Mouse (Mus musculus): ENCODE results near the gene Apol6.
A peak's percentile ranks its signal among the peaks of the same experiment; 100 is the strongest.

Apol6 gene

DNA sequence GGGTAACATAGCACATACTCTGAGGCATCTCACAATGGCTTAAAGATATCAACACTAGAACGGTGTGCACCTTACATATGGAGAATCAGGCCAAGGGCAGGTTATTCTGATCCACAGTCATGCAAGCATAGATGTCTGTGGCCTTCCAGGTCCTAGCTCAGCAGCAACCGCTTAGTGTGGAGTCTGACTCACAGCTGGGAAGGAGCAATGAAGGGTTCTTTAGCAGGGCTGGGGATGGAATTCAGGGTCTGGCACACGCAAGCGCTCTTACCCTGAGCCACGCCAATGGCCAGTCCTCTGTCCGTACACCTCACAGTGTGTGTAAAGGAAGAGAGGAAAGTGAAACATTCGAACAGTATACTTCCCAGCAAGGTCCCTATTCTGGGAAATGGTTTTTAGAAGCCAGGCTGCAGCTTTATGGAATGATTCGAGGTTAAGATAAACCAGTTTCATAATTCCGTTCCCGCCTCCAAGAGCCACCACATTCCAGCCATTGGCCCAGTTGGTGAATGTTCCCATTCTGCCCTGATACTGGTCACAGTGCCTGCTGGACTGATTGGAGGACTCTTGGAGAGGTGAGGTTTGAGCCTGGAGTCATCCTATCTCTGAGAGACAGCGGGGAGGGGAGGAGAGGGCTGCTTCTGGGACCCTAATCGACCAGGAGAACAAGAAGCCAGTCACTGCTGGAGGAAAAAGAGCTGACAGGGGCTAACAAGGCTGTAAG is at the start of gene Apol6:
Gene Apol6 (plus strand): TSS at position 133 of the 724 bp plus-strand sequence.
- DNase-seq (ENCODE audit: extremely low spot score): no peak

DNA sequence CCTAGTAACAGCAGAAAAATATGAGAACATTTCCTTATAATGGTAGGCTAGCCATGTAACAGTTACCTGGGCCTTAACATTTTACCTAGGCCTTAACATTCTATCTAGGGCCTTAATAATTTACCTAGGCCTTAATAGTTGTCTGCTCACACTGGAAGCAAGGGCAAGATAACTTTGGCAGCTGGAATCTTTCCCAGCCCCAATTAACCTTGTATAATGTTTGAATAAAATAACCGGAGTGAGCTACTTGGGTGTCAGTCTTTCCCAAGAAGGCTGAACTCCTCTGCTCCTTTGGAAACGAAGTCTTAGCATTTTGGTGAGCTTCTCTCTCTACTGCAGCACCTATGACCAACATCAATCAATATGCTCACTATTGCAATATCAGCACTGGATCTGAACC is 46.5 kb upstream of the Apol6 start:
- DNase-seq (ENCODE audit: extremely low spot score): no peak

DNA sequence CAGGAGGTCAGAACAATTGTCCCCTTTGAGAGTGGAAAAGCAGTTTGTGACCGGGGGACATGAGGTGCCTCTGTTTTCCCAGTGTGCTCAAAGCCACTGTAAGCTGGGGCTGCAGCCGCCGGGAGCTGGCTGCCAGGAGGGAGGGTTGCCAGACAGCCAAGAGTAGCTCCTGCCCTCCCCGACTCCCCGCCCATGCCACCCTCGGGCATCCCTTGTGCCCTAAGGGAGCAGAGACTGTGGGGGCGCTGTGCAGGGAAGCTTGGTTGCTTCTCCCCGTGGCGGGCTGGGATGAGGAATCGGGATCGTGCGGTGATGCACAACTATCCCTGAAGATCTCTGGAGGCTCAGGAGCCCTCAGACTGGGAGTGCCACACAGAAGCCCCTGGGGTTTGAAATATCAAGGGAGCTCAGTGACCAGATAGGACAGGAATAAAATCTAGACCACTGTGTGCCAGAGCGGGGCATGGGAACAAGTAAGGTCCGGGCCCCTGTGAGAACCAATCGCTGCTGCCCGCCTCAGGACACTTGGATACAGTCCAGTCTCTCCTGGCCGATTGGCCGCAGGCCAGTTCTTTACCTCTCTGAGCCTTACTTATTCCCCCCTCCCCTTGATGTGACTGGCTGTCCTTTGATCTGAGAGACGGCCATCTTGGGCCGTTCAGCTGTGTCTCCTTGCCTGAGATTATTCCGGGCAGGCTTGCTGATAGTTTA is 45.5 kb upstream of the Apol6 start:
- DNase-seq (ENCODE audit: extremely low spot score): no peak

DNA sequence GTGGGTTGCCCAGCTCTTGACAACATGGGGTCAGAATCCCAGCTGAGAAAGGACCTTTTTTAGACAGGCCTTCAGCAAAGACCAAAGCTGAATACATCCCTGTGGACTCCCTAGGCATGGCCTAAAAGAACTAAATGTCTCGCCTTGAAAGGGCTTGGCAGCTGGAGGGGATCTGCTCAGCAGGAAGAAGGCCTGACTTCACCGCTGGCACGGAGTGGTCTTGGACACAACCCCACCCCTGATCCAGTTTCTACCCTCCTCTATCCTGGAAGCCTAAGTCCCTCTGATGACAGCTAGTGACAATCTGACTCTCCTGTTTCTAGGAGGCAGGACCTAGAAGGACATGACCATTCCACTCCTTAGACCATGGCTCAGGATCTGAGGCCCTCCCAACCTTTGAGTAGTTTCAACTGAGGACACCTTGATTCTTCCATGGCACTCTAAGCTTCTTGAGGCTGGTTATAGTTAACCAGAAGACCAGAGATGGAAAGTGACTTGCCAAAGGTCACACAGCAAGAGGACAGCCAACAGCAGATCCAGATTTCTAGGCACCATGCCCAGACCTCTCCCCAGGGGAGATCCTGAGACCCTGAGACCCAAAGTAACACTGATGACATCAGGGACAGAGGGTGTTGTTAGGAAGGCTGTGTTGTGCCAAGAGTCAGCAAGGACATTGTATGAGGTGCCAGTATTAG is 41.2 kb upstream of the Apol6 start:
- no peak for DNase-seq (ENCODE audit: extremely low spot score)

DNA sequence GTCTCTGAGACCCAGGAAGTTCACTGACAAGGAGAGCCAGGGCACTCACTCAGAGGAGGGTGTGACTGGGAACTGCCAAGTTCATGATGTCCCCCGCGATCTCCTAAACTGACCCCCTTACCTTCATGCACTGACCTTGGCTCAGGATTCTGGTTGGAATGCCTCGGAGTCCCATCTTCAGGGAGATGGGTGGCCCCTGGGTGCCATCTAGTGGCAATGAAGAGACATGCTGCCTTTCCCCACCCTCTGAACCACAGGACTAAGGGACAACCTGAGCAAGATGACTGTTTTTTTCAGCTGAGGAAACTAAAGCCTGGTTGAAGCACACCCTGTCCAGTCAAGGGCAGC is 40.7 kb upstream of the Apol6 start:
- peak; percentile 51 for DNase-seq (ENCODE audit: extremely low spot score)

DNA sequence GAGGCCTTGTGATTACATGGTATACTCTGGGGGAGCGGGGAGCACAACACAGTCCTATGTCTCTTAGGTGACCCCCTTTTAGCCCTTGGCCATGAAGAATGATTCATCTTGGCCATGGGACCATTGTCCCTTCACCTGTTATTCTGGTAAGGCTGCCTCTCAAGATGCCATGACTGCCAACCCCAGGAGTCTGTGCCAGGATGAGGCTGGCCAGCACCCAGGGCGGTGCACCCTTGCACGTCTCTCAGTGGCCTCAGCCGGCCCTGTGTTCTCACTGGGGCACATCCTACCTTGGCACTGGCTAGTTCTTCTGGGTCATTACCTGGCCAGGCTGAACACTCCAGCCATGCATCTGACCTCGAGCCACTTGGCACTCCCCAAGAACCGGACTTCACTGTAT is 35.7 kb upstream of the Apol6 start:
- DNase-seq (ENCODE audit: extremely low spot score): no peak

DNA sequence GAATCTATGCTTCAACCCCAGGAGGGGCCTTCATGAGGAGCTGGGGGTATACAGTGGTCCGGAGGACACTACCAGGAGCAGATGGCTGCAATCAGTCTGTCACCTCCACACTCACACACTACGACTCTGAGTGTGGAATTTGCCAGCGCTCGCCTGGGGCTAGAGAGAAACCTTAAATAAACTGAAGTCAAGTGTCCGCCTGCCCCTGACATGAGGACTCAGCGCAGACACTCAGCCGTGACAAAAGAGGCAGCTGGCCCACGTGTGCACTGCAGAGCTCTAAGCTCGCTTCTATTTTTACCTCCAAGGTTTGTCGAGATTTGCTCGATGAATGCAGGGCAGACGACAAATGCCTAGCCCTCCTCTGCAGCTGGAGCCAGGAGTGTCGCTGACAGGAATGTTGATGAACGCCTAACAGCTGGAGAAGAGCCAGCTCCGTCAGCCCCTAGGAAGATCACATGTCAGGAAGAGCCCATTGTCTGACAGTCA is 30.7 kb upstream of the Apol6 start:
- peak; percentile 29 for DNase-seq (ENCODE audit: extremely low spot score)

DNA sequence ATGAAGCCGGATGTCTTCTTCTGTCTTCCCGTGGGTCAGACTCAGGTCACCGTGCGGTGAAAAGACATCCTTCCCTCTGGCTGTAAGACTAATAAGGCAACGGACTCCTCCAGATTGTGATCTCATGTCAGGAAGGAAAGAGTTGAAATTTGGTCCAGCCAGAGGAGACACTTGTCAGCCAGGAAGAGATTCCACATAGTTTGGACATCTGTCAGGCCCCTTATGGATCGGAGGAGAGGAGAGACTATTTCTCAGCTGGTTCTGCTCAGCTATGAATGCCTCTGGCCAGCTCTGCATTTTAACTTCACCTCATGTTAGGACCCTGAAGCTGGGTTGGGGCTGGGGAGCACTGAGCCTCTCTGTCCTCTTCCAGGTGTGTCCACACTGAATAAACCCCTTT is 30.1 kb upstream of the Apol6 start:
- no peak for DNase-seq (ENCODE audit: extremely low spot score)

DNA sequence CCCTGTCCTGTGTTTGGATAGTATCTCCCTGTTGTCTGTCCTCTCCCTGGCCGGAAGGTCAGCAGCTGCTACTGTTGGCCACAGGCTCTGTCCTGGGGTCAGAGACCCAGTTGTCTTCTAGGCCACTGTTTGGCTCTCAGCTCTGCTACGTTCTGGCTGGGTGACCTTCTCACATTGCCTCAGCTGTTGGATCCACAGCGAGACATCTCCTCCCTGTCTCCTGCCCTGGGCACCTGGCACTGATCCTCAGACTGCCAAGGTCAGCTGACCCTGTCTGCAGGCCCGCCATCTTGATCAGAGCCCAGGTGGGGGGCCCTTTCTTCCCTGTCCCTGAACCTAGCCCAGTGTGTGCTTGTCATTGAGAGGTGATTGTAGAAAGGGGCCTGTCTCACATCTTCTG is 29.5 kb upstream of the Apol6 start:
- DNase-seq (ENCODE audit: extremely low spot score): no peak

DNA sequence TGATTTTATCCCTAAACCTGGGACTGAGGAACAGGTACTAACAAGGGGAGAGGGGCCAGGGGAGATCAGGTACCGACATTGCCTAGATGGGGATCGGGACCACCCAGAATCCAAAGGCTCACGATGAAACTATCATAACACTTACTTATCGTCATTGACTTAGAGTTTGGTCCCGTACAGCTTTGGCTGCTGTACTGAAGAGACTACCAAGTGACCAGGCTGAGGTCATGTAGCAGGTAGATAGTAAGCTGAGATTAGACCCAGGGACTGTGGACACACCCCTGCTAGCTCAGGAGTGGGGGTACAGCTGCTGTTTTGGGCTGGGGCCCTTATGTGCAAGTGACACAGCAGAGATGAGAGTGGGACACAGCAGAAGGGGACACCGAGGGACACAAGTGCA is 28.0 kb upstream of the Apol6 start:
- no peak for DNase-seq (ENCODE audit: extremely low spot score)

DNA sequence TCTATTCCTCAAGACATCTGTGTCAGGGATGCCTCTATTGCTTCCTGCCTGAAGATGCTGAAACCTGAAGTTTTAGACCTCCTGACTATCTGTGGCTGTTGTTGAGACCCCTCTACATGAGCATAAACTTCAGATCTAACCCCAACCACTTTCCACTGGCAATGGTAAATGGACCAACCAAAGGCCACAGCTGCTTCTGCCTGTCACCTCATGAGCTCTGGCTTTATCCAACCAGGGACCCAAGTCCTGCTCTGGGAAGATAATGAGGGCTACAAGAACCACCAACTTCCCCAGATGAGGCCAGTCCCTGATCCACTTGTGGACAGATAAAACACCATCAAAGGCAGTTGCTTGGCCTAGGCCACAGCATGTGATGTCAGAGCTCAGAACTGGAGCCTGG is 26.6 kb upstream of the Apol6 start:
- no peak for DNase-seq (ENCODE audit: extremely low spot score)

DNA sequence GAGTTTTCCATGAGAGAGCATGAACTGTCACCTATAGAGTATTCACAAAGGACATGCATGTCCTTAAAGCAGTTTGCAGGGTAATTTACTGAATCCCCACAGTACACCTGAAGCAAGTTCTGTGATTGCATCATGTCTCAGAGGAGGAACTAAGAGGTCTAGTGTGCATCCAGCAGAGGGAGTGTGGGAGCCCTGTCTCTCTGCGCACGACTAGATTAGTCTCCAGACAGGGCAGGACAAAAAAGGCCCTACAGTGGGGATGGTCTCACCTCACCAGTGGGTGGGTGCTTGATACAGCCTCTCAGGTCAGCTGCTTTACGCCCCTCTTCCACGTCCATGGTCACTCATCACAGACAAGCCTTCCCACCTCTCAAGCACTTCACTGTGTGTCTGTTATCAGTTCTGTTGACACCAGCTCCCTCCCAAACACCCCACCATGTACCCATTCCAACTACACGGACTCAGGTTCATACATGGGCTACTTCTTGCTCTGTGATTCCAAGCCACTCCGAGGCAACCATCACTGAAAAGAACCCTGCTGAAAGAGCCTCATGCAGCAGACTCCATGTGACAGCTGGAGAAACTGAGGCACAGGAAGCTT is 25.7 kb upstream of the Apol6 start:
- DNase-seq (ENCODE audit: extremely low spot score): no peak

DNA sequence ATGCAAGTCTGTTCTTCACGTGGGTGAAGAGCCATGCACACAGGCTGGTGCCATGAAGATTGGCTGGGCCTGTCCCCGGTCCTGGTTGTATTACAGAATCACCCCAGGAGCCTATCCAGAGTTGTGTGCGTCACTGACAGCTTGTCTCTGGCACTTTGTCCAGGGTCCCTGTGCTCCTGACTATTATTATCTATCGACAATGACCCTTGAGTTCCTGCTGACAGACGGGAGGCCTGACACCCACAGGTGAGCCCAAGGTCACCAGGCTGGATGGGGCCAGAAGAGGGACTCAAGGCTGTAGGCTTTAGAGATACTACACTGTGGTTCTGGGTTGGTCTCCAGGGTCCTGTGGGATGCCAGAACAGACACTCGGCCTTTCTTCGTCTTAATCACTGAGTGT is 25.0 kb upstream of the Apol6 start:
- no peak for DNase-seq (ENCODE audit: extremely low spot score)

DNA sequence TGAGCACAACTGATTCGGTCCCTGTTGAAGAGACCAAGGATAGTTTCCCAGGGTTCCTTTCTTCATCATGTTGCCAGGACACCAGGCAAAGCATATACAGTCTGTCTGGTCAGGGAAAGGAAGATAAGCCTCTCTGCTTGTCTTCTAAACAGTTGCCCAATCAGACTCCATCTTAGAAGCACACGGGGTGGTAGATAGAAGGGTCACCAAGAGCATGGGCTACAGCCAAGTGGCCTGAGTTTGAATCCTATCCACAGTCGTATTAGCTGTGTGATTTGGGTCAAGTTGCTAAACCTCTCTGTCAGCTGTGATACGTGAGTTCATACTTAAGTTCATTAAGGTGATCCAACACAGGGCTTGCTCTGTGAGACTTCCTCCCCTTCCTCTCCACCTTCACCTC is 24.4 kb upstream of the Apol6 start:
- no peak for DNase-seq (ENCODE audit: extremely low spot score)

DNA sequence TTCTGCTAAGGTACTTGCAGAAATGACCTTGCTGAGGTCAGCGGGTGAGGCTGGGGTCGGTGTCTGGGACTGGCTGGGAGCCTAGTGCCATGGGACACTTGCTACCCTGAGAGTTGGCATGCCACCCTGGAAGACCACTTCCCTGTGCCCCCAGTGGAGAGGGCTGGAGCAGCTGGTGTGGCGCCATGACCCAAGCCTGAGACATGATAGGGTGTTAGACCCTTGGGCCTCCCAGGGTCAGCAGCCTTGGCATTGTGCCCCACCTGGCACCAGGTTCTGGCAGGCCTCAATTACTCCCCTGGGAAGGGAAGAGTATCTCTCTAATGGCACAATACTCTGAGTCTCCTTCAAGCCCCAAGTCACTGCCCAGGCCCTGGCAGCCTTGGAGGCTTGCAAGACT is 23.5 kb upstream of the Apol6 start:
- no peak for DNase-seq (ENCODE audit: extremely low spot score)

DNA sequence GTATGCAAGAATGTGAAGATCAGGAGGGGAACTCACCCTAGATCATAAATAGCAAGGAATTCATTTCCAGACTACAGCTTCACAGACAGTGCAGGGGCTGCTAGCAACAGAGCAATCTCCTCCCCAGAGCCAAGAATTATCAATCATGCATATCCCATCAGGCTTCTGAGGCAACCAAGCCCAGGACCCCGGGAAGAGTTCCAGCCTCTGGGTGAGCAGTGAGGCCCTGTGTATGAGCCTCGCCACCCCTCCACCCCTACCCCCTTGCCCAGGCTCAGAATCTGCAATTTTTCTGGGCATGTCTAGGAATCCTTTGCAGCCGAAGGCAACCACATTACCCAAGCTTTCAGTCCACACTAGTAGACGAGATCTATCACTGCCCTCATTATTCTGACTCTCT is 22.7 kb upstream of the Apol6 start:
- DNase-seq (ENCODE audit: extremely low spot score): no peak

DNA sequence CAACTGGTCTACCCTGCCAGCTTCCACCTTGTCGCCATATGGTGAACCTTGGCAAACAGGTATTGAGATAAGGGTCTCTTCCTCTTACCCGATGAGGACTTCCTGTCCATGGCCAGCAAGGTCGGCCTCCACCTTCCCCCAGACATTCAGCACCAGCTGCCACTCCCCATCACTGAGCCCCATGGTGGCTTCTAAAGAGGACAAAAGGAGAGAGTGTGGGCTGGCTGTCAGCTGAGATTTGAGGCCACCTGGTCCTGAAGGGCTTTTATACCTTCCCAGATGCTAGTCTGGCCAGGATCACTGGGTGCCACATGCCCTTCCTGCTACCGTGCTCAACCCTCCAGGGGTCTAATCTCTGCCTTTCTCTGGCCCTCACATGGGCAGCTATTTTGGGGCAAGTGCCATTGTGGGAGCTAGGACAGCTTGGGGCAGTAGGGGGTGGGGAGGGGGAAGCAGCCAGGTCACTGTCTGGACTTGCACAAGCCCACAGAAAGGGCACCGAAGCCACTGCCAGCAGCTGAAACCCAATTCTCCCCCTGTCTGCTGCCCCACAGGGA is 22.1 kb upstream of the Apol6 start:
- DNase-seq (ENCODE audit: extremely low spot score): no peak

DNA sequence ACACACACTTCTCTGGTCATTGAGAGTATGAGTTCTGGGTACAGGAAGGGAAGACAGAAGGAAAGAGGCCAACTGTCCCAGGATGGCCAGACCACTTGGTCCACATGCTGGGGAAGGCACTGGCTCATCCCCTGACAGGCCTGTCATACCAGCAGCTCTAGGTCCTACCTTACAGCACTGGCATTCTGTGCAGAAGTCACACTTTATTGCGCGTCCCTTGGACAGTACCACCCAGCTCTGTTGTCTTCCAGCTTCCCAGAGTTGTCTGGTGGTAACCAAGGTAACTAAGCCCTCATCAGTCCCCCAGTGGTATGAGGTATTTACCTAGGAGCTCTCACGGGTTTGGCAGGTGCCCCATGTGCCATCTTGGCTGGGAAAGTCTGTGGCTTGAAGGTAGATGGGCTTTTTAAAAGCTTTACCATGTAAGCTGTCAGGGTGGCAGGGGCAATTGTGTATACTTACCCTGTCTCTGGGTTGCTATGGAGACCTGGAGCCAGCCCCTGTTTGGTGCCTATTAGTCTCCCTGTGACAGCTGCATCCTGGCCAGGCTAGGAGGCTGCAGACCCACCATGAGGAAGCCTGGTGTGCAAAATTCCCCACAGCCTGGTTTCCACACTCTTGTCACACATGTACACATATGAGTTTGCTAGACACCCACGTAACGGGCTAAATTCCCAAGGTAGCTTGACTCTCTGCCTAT is 18.5 kb upstream of the Apol6 start:
- peak; percentile 26 for DNase-seq (ENCODE audit: extremely low spot score)

DNA sequence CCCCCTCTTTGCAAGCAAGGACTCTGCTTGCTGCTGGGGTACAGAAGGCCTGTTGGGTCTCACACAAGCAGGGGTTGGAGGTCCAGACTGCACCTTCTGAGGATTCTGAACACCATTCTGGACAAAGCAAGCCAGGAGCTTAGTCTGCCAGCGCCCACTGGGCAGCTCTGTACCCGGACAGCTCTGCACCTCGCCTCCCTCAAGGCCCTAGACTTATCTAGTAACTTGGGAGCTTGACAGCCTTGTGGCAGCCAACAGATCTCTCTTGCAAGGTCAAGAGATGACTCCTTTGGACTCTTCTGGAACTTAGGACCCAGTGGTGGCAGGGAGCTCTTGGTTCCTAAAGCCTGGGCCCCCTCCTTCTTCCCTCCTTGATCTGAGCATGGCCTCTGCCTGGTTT is 17.4 kb upstream of the Apol6 start:
- DNase-seq (ENCODE audit: extremely low spot score): no peak

DNA sequence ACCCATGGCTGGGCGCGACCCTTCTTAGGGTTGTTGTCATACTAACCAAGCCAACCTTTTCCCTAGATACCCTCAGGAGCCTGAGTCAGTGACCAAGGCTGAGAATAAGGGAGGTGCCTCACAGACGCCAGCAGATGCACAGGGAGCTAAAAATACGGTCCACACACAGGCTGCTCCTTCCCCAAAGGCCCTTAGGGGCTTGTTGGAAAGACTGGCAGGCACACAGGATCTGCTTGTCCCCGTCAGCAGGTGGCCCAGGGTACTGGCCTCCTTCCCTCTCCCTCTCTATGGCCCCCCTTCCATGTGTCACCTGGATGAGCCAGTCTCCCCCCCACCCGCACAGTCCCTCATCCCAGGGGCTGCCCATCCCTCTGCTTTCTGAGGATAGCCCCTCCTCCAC is 16.9 kb upstream of the Apol6 start:
- DNase-seq (ENCODE audit: extremely low spot score): no peak

DNA sequence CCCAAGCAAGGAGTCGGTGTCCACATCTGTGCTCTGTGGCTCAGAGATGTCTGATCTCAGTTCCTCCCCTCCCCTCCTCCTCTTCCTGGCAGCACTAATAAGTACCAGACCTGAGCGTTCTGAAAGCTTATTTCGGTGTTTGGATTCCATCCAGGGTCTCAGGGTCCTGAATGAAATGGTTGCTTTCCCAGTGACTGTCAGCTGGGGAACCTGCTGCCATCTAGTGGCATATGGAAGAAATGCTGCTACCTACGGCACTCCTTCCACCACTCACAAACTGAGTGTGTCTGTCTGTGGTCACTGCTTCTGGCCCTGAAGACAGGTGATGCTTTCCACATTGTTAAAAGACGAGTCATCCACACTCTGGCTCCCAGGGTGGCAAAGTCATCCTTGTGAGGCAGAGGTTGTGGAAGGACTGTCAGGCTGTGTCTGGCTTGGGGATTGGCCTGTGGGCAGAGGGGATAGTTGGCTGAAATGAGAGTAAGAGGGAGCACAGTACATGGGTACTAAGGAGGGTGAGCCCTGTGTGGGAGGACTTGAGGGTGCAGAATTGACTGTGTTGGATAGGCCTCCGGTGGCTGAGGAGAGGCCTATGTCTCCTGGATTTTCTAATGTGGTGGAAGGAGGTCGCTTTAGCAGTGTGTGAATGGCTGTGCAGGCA is 15.1 kb upstream of the Apol6 start:
- peak; percentile 79 for DNase-seq (ENCODE audit: extremely low spot score)

Measured in embryo, embryonic 9.5 days (tissue).